Mouse (Mus musculus): ENCODE measurements around the gene Kansl1l. TPM values are rescaled to one million over a fixed set of nuclear protein-coding genes. Genes with fewer than 3 reads are reported as not detected.
A peak's percentile ranks its signal among the peaks of the same experiment; 100 is the strongest.
"Not testable (repeated sequence)": the region's sequence is repeated elsewhere in the genome, so short reads cannot be mapped to it uniquely, and the experiment has no call there.

Kansl1l gene
- polyA plus RNA-seq, 1 experiment from 2014 or later: 17.1 TPM

- no peak overlapping the region for H3K4me2 ChIP-seq
- no peak for ATAC-seq (ENCODE audit: low read depth)
- peaks cover 22% of the 10 kb centered on the region for H3K36me3 ChIP-seq
- no peaks in the 10 kb centered on the region for H3K9me3 ChIP-seq
- H3K27me3 ChIP-seq: no peaks in the 10 kb centered on the region
- H3K4me3 ChIP-seq: no peak overlapping the region
- peaks cover 4% of the 10 kb centered on the region; the same call in 1 of the 2 replicates for H3K4me1 ChIP-seq (replicated peaks)
- no peak overlapping the region for H3K27ac ChIP-seq (replicated peaks)
- H3K9ac ChIP-seq: no peak overlapping the region
- WGBS: 70% methylated on average over 1 of the region's 1 CpGs
Observed at GRCm38 (mm10) chr1:66768764-66769163, 48.6 kb downstream of the Kansl1l start.

- ATAC-seq (ENCODE audit: low read depth): no peak
- peaks cover 30% of the 10 kb centered on the region for H3K36me3 ChIP-seq
- H3K27ac ChIP-seq (replicated peaks): no peak overlapping the region
- 85% methylated on average over 1 of the region's 1 CpGs for WGBS
- no peak overlapping the region for H3K9ac ChIP-seq
- H3K4me1 ChIP-seq (replicated peaks): no peaks in the 10 kb centered on the region
- no peak overlapping the region for H3K4me2 ChIP-seq
- H3K27me3 ChIP-seq: no peaks in the 10 kb centered on the region
- H3K9me3 ChIP-seq: no peaks in the 10 kb centered on the region
- H3K4me3 ChIP-seq: no peak overlapping the region
Observed at GRCm38 (mm10) chr1:66730581-66730980, 86.8 kb downstream of the Kansl1l start.

DNA sequence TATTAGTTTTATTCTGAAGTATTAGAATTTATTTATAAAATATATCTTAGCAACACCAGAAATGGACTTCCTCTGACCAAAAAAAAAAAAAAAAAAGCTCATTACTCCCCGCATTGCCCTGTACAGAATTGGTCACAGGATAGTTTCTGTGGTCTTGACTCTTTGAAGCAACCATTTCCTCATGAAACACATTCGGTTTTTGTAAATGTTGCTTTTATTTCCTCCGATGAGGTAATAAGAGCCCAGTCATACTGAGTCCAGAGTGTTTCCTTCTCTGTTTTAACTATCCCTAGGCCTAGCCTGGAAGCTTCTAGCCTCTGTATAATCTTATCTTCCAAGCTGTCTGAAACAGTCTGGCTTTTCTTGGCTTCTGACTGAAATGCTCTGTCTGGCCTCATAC lies 104.5 kb downstream of the Kansl1l start:
- H3K36me3 ChIP-seq: peaks cover 63% of the 10 kb centered on the region
- no peaks in the 10 kb centered on the region for H3K27me3 ChIP-seq
- no peak overlapping the region for H3K9ac ChIP-seq
- no peak overlapping the region for H3K27ac ChIP-seq (replicated peaks)
- no peak for ATAC-seq (ENCODE audit: low read depth)
- 92% methylated on average over 3 of the region's 3 CpGs for WGBS
- H3K4me1 ChIP-seq (replicated peaks): no peaks in the 10 kb centered on the region
- H3K4me2 ChIP-seq: no peak overlapping the region
- H3K4me3 ChIP-seq: no peak overlapping the region
- 0 out of 2 replicates have a peak, but pooled peaks cover 4% of the 10 kb centered on the region for H3K9me3 ChIP-seq

GRCm38 (mm10) chr1:66704523-66704922 lies 112.8 kb downstream of the Kansl1l start:
- Histone ChIP-seq H3K36me3 (peaks cover 24% of the 10 kb centered on the region), H3K9me3 (no peaks in the 10 kb centered on the region), H3K27ac (replicated peaks) (no peak overlapping the region), H3K27me3 (no peaks in the 10 kb centered on the region), H3K4me1 (replicated peaks) (peaks cover 30% of the 10 kb centered on the region), H3K4me3 (no peak overlapping the region), H3K9ac (no peak overlapping the region), H3K4me2 (no peak overlapping the region)
- WGBS: 41% methylated on average over 6 of the region's 6 CpGs
- no peak for ATAC-seq (ENCODE audit: low read depth)

DNA sequence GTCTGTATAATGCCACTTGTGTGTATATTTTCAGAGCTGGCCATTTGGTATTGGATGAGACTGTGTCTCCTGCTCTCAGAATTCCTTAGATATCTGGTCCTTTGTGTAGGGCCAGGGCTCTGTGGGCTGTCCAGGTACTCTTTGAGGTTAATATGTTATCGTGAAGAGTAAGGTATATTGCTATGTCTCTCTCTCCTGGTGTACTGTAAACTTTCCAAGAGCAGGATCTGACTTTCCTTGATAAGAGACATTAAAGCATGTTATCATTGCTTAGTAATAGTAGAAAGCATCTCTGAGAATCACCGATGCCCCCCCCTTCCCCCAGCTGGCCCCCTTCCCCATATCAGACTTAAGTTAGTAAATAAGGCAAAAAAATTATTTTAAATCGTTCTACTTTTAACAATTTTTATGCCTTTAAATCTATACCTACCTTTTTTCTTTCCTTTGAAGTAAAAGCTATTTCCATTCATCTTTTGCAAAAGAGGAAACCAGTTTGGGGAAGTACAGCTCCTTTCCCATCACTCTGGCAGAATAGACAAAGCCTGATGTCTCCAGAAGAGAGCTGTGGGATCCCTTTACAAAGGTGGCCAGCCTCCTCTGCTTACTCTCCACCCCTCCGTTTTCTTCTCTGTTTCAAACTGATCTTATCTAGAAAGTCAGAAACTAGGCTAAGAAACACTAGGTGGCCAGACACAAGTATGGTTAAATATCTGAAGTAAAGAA lies 114.6 kb downstream of the Kansl1l start:
- 97% methylated on average over 4 of the region's 4 CpGs for WGBS
- no peak for ATAC-seq (ENCODE audit: low read depth)
- H3K4me2 ChIP-seq: peak overlapping the region; percentile 72; the same call in 1 of the 2 replicates
- H3K9me3 ChIP-seq: no peaks in the 10 kb centered on the region
- no peaks in the 10 kb centered on the region for H3K27me3 ChIP-seq
- H3K4me1 ChIP-seq (replicated peaks): peaks cover 30% of the 10 kb centered on the region
- H3K36me3 ChIP-seq: peaks cover 12% of the 10 kb centered on the region
- H3K27ac ChIP-seq (replicated peaks): no peak overlapping the region
- H3K9ac ChIP-seq: no peak overlapping the region; the same call in 1 of the 2 replicates
- no peak overlapping the region for H3K4me3 ChIP-seq

DNA sequence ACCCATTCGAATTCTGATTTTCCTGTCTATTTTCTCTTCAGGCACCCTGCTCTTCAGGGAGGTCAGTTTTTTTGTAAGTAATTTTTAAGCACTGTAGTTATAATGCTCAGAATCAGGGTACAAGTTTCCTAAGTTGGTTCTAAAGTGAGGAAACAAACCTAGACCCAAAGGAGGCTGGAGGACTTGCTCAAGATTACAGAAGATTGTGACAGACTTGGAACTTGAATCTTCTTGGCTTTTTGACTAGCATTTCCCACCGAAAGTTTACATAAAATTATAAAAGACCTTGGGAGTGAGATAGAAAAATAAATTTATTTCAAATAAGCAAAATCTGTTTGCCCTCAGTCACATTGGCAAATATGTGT lies 115.8 kb downstream of the Kansl1l start:
- Histone ChIP-seq H3K4me1 (replicated peaks) (peaks cover 30% of the 10 kb centered on the region), H3K36me3 (peaks cover 3% of the 10 kb centered on the region), H3K4me2 (peak overlapping the region; percentile 72), H3K9ac (peak overlapping the region; percentile 82), H3K27me3 (no peaks in the 10 kb centered on the region), H3K9me3 (no peaks in the 10 kb centered on the region), H3K4me3 (peak overlapping the region; percentile 87), H3K27ac (replicated peaks) (no peak overlapping the region)
- WGBS: 35% methylated on average over 2 of the region's 2 CpGs
- ATAC-seq (ENCODE audit: low read depth): no peak

- H3K27ac ChIP-seq (replicated peaks): peak within 1 kb of the TSS; percentile 84
- WGBS: under 1% methylated on average over 73 of the region's 73 CpGs
- peak within 1 kb of the TSS; percentile 87 for H3K4me3 ChIP-seq
- peaks cover 30% of the 10 kb centered on the region for H3K4me1 ChIP-seq (replicated peaks)
- peak within 1 kb of the TSS; percentile 72 for H3K4me2 ChIP-seq
- no peaks in the 10 kb centered on the region for H3K36me3 ChIP-seq
- no peaks in the 10 kb centered on the region for H3K9me3 ChIP-seq
- no peaks in the 10 kb centered on the region for H3K27me3 ChIP-seq
- peak within 1 kb of the TSS; percentile 82 for H3K9ac ChIP-seq
- ATAC-seq (ENCODE audit: low read depth): peak; percentile 100
Observed at GRCm38 (mm10) chr1:66700693-66701575, 116.4 kb downstream of the Kansl1l start, which contains the start of gene Rpe. TSS of gene Rpe (plus strand) at chr1:66700831.

GRCm38 (mm10) chr1:66700149-66700692 lies 117.1 kb downstream of the Kansl1l start:
- no peak overlapping the region for H3K9ac ChIP-seq
- no peaks in the 10 kb centered on the region for H3K36me3 ChIP-seq
- no peaks in the 10 kb centered on the region for H3K27me3 ChIP-seq
- WGBS: 42% methylated on average over 5 of the region's 5 CpGs
- no peaks in the 10 kb centered on the region for H3K9me3 ChIP-seq
- H3K4me2 ChIP-seq: peak overlapping the region; percentile 49
- no peak overlapping the region for H3K27ac ChIP-seq (replicated peaks)
- peaks cover 30% of the 10 kb centered on the region for H3K4me1 ChIP-seq (replicated peaks)
- peak overlapping the region; percentile 87 for H3K4me3 ChIP-seq
- ATAC-seq (ENCODE audit: low read depth): peak; percentile 40

- H3K4me1 ChIP-seq (replicated peaks): peaks cover 29% of the 10 kb centered on the region
- H3K4me2 ChIP-seq; H3K9me3 ChIP-seq; H3K36me3 ChIP-seq; H3K27ac ChIP-seq (replicated peaks); H3K27me3 ChIP-seq; H3K4me3 ChIP-seq; H3K9ac ChIP-seq; ATAC-seq (ENCODE audit: low read depth): not testable (repeated sequence)
- whole genome bisulfite sequencing: 82% methylated on average over 10 of the region's 10 CpGs
Observed at GRCm38 (mm10) chr1:66699630-66700029, 117.7 kb downstream of the Kansl1l start.

- no peak overlapping the region for H3K27ac ChIP-seq (replicated peaks)
- H3K27me3 ChIP-seq: no peaks in the 10 kb centered on the region
- H3K4me3 ChIP-seq: no peak overlapping the region
- no peak overlapping the region for H3K4me2 ChIP-seq
- H3K4me1 ChIP-seq (replicated peaks): 0 out of 2 replicates have a peak, but pooled peaks cover 3% of the 10 kb centered on the region
- no peak overlapping the region for H3K9ac ChIP-seq
- WGBS: 75% methylated on average over 7 of the region's 7 CpGs
- no peaks in the 10 kb centered on the region for H3K36me3 ChIP-seq
- ATAC-seq (ENCODE audit: low read depth): no peak
- H3K9me3 ChIP-seq: no peaks in the 10 kb centered on the region
Observed at GRCm38 (mm10) chr1:66695296-66695695, 122.1 kb downstream of the Kansl1l start.

DNA sequence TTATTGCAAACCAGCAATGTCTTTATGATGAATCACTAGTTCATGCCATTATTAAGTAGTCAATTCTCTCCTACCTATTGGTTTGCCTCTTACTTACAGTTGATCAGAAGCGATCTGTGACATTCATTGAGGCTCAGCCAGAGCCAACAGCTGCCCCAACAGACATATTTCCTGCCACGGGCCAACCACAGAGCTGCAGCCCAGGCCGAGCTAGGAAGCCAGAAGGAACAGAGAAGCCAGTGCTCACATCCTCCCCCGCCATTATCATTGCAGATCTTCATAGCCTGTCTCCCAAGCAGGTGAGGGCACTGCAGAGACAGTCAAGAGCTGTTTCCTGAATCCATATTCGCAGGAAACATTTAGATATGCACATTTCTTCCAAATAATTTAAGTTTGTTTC lies 123.1 kb downstream of the Kansl1l start:
- ATAC-seq (ENCODE audit: low read depth): no peak
- H3K36me3 ChIP-seq: no peaks in the 10 kb centered on the region
- H3K4me3 ChIP-seq: no peak overlapping the region
- H3K27me3 ChIP-seq: no peaks in the 10 kb centered on the region
- no peak overlapping the region for H3K27ac ChIP-seq (replicated peaks)
- H3K4me1 ChIP-seq (replicated peaks): no peaks in the 10 kb centered on the region
- H3K9ac ChIP-seq: no peak overlapping the region
- 82% methylated on average over 5 of the region's 5 CpGs for WGBS
- no peak overlapping the region for H3K4me2 ChIP-seq
- H3K9me3 ChIP-seq: no peaks in the 10 kb centered on the region

DNA sequence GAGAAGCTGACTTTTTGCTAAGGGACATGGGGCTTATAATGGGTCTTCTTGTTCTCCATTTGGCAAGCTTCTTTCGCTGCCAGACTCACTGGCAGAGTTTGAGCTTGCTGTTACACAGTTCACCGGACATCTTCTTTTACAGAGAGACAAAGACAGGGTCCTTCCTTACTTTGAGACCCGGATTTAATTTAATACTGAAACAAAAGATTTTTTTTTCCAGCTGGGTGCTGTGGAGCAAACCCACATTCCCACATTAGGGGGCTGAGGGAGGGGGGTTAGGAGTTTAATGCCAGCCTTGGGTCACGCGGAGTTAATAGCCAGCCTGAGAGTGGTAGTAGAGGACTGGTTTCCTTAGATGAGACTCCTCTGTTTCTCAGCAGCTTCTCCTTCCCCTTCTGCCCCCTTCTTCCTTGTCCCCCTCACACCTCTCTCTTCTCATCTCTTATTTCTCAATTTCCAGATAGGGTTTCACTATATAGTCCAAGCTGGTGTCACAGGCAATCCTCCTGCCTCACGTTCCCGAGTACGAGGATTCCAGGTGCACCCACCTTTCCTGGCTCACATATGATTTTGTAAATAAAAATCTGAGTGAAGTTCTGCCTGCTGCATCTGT lies 124.5 kb downstream of the Kansl1l start:
- Histone ChIP-seq H3K4me1 (replicated peaks) (no peaks in the 10 kb centered on the region), H3K4me2 (no peak overlapping the region), H3K9me3 (no peaks in the 10 kb centered on the region), H3K4me3 (no peak overlapping the region), H3K27me3 (no peaks in the 10 kb centered on the region), H3K9ac (no peak overlapping the region), H3K27ac (replicated peaks) (no peak overlapping the region), H3K36me3 (no peaks in the 10 kb centered on the region)
- peak; percentile 78 for ATAC-seq (ENCODE audit: low read depth)
- 73% methylated on average over 8 of the region's 8 CpGs for WGBS

Measured in neural tube, embryonic 13.5 days (tissue).